Mouse (Mus musculus) brain, embryonic 14.5 days (tissue): ENCODE measurements around the gene Gpr45. TPM values are rescaled to one million over a fixed set of nuclear protein-coding genes. Genes with fewer than 3 reads are reported as not detected.
"Not testable (repeated sequence)": the region's sequence is repeated elsewhere in the genome, so short reads cannot be mapped to it uniquely, and the experiment has no call there.

Experiments
- DNase-seq: peaks from one replicate; pipeline ENCODE4 v3.0.0-alpha.2; 2011; ENCODE audit warnings: low read depth
- CTCF ChIP-seq: fragments of 200-500 bp; IDR thresholded peaks from 2 replicates; pipeline ENCODE4 v1.5.1; 2012; ENCODE audit warnings: inconsistent platforms, mild to moderate bottlenecking, moderate library complexity, borderline replicate concordance; ENCODE audit not compliant: insufficient read depth, insufficient read length; ENCODE audit errors: extremely low read depth
- POLR2A ChIP-seq: fragments of 200-500 bp; IDR thresholded peaks from 2 replicates; pipeline ENCODE4 v1.6.1; 2012; ENCODE audit warnings: mild to moderate bottlenecking, inconsistent platforms, borderline replicate concordance; ENCODE audit not compliant: poor library complexity, insufficient read depth, insufficient read length, severe bottlenecking; ENCODE audit errors: extremely low read depth
- polyA plus RNA-seq: library from polyadenylated mRNA; depleted of rRNA; stranded (reverse); fragments of >200 nt; gene quantifications from 2 replicates; pipeline ENCODE4 v1.2.3, GENCODE M21; 2012

The Gpr45 gene
- polyA plus RNA-seq, 1 experiment = 18.5 TPM

DNA sequence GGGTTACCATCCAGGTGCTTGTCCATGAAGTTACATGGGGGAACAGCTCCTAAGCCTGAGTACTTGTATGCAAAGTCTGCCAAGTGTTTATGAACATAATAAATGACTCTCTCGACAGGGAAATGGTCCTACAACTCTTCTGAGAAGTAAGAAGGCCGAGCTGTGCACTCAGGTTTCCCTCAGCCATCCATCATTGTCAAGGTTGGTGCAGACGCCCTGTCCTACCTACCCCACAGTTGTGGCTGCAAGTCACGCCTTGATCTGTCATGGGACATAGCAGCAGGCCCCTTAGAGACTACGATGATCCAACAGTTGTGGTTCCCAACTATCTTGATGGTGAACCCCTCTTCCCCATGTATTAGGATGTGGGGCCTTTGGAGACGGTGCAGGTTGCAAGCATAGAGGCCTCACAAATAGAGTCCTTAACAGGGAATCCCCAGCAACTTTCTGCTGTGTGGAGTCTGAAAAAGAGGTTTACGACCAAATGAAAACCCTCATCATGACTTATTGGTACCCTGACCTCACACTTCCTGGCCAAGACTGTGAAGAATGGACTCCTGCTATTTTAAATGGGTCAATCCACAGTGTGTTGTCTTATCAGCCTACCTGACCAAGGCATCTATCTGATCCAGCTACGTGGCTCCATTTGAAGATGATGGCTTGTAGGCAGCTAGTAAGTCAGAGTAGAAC is 30.6 kb downstream of the Gpr45 start:
- DNase-seq = no peak
- TF ChIP-seq POLR2A = no peak
- no peak for TF ChIP-seq CTCF

DNA sequence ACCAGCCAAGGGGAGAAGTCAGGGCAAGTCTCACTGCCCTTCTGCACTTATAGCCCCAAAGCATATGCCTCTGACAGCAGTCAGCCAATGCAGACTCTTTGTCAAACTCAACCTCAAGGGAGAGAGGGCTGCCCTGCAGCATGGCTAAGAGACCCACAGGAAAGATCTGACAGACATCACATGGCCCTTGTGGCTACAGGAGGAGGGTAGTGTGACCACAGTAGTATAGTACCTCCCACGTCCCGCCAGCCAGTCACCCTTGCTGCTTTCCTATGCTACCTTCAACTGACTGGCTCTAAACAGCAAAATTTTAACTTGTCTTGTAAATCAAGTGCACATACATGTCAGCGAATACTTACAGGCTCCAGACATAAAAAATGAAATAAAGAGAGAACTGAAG is 31.4 kb downstream of the Gpr45 start:
- no peak for DNase-seq
- TF ChIP-seq CTCF = no peak
- TF ChIP-seq POLR2A = no peak

DNA sequence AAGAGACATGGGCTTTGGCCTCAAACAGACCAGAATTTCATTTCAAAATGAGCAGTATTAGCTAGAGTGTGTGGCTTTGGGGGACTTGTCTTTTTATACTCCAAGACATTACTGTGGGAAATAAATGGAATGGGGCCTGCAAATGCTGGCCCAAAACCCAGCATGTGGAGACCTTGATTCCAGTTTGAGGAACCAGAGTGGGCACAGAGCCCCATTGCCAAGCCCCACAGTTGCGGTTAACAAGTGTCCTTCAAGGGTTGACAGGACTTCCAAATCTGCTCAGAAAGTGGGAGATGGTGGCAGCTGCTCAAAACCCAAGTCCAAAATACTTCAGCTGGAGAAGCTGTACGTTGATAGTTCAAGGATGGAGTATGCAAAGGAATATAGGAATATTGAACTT is 36.3 kb downstream of the Gpr45 start:
- DNase-seq = no peak
- TF ChIP-seq POLR2A = no peak
- TF ChIP-seq CTCF = no peak

DNA sequence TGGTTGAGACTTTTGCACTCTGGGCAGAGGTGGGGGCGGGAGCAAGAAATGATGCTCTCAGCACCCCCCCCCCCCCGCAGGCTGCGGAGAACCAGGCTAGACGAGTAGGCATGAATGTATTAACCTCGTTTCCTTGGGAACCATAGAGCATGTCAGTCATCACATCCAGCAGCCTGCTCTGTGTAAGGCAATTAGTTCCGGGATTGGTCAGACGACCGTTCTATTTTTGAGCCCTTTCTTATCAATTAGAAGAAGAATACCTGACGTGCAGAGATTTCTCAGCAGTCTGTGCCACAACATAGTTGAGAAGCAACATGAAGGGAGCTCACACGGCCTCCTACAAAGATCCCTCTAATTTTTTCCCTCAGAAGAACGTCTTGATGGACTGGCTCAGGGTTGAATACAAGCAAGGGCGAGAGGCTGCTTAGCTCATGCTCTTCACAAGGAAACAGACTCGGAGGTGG is 53.4 kb downstream of the Gpr45 start:
- peak; percentile 90 for DNase-seq

DNA sequence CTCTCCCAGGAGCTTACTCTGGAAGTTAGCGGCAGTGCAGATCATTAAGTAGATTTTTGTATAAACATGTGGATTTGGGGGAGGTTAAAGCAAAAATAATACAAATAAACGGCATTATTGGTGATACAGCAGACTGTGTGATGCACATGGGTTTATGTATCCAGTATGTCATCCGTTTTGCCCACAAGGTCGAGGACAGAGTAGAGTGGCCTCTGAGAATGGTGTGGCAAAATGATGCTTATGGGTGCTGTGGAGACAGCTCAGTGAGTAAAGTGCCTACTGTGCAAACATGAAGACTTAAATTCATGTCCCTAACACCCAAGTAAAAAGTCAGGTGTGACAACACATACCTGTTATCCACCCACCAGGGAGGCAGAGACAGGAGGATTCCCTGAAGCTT is 53.9 kb downstream of the Gpr45 start:
- TF ChIP-seq POLR2A (no peak), CTCF (no peak)

More for the DNA sequence above, 53.4 kb downstream of the Gpr45 start:
- TF ChIP-seq POLR2A = no peak
- TF ChIP-seq CTCF = no peak

DNA sequence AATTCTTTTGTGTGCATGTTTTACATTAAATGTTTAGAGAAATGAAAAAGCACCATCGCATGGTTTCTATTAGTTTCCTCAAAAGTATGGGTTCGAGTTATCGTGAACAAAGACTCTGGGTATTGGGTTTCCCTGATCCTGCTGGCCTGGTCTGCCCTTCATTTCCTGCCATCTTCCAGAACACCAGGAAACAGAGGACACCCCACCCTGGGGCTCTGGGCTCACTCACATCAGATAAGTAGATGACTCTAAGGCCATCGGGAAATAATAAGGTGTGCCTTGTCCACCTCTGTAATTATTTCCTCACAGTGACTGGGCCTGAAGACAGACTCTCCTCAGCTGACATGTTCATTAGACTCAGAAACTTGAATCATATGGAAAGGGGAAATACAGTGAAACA is 57.8 kb downstream of the Gpr45 start:
- DNase-seq = no peak
- TF ChIP-seq CTCF = no peak
- no peak for TF ChIP-seq POLR2A

More for the DNA sequence above, 53.9 kb downstream of the Gpr45 start:
- DNase-seq = no peak

DNA sequence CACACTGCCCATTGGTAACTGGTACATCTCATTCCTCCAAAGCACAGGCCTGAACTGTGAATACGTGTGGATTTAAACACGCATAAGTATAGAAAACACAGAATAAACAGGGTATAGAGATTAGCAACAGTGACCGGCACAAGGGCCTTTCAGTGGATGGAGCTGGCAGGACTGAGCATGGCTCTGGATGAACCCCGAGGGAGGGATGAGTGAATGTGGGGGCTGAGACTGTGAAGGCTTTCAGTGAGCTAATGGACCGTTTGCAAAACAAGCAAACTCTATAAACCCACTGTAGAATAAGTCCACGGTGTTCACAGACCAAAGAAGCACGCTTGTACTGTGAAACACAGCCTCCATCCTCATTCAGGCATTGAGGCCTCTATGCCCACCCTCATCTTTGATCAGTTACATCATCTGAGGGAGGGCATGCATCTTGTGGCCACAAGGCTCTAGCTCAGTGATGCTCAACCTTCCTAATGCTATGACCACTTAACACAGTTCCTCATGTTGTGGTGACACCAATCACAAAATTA is 62.5 kb downstream of the Gpr45 start:
- DNase-seq = not testable (repeated sequence)

DNA sequence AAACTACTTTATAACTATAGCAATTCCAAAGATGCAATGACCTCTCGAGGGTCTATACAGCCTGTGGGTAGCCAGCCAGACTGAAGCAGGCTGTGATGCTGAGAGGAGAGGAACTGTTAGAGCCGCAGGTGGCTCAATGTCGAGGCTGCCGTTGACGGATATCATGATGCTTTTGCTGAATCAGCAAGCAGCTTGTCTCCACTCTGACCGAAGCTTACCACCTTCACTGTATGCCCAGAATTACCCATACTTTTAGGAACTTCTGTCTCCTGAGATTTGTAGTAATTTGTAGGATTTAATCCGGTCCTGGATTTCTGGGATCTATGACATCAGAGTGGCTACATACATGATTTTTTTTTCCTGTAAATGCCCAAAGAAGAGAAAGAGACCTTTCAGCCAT is 83.3 kb downstream of the Gpr45 start:
- no peak for TF ChIP-seq CTCF
- no peak for TF ChIP-seq POLR2A
- DNase-seq = no peak

DNA sequence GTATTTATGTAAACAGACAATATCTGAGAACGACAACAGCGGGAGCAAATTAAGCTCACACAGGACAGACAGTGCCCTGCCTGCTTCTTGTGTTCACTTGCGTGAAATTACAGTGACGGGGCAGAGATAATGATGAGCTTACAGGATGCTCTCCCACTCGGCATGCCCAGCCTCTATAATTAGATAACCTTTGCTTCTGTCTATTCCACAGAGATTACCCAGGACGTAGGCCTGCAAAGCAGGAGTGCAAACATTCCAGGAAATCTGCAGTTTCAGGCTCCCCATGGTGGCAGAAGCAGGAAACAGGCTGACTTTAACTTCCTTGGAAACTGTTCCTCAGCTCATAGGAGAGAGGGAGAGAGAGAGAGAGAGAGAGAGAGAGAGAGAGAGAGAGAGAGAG is 89.6 kb downstream of the Gpr45 start:
- TF ChIP-seq POLR2A (no peak), CTCF (no peak; the same call in 1 of the 2 replicates)
- peak; percentile 60 for DNase-seq

DNA sequence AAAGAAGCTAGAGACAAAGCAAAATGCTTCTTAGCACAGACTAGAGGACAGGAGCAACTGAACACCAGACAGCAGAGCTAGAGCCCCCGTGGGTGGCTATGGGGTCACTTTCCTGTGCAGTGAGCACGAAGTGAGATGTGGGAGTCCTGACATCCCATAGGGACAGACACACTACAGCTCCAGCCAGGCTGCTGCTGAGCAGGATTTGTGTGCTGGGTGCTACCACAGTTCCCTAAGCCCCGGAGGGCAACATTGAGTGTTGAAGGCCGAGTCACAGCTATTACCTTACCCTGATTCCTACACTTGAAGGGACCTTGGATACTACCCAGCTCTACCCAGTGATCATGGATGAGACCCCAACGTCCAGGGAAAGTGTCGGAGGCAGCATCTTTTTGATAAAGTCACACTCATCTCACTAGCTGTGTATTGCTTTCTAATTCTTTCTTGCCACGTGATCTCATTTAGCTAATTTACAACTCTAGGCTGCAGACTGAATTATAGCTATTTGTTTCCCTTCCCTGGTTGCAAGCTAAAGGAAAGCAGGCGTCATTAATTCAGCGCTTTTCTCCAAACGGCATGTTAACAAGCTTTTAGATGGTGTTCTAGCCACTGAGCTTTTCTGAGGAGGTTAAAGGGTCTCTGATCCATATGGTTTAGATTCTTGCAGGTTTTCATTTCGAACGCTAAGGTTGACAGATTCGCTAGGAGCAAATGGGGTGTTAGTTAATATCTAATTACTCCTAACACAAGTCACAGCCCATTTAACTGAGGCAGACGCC is 92.7 kb downstream of the Gpr45 start:
- TF ChIP-seq CTCF (no peak), POLR2A (no peak)
- DNase-seq = peak; percentile 79

DNA sequence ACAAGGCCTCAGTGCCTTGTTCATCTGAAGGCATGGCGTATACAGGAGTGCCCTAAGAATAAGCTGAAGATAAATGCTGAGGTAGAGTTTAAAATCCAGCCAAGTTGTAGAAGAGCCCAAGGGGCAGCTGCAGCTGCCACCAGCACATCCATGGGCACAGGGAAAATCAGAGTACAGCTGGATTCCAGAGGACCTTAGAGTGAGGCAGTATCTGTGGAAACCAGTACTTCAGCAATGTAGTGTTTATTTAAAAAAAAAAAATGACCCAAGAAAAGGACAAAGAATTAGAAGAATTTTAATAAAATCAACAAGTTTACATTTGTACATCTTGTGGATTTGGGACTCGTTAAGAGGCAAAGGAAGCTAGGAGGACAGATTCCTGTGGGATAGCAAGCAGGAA is 94.3 kb downstream of the Gpr45 start:
- TF ChIP-seq POLR2A = no peak
- DNase-seq = no peak

DNA sequence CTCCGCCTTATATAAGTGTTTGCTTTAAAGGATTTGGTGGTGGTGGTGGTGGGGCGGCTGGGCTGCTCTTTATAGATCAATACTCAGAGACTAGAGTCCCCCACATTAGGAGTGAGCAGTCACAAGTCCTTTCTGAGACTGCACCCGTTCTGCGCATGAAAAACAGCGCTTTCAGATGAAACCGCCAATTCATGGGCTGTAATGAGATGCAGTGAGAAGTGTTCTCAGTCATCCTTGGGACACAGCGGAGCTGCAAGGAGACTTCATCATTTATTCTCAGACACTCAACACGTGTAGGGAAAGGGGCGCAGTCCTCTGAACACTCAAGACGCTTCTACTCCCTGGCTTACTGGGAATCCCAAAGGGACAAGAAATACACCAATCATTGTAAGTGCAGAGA is 95.1 kb downstream of the Gpr45 start:
- peak; percentile 67 for DNase-seq
- TF ChIP-seq CTCF = no peak

DNA sequence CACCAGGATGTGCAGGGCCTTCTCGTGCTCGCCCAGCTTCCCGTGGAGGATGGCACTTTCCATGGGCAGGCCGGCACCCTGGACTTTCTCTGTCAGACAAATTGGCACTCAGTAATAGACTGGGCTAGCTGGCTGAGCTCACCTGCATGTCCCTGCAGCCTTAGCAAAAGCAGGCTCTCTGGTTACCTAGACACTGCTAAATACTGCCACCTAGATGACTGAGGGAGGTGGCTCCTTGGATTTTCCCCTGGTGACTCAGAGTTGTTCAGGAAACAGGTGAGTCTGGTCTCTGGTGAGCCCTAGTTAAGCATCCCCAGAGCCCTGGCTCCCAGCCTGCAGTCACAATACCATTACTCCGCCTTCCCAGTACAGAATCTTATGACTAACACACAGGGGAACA is 99.2 kb downstream of the Gpr45 start:
- DNase-seq = peak; percentile 27
- TF ChIP-seq CTCF = peak; percentile 30; the same call in 1 of the 2 replicates
- TF ChIP-seq POLR2A = no peak

DNA sequence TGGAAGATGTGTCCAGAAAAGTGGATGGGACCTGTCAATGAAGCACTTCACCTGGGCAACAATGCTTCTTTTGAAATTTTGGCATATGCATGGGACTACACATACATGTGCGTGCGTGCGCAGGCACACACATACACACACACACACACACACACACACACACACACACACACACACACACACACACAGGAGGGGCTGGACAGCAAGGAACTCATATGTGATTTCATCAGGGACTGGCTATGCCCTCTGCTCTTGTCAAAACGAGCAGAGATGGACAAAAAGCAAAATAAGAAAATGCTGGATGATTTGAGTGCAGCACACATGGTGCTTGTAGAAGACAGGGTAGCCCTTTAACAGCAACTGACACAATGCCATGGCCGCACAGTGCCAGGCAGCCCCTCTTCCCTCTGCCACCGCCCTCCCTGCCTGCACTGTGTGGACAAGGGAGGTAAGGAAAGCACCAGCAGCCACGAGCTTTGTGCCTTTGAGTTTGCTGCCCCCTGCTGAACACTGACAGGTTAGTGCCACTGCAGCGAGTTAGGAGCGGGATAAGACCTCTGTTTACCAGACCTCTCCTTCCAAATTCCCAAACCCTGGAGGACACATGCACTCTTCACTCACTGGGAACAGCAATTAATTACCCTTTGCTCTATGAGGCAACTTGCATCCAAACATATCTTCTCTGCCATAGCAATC is 113.1 kb downstream of the Gpr45 start:
- peak; percentile 92 for DNase-seq
- no peak for TF ChIP-seq POLR2A
- TF ChIP-seq CTCF = peak; percentile 94

DNA sequence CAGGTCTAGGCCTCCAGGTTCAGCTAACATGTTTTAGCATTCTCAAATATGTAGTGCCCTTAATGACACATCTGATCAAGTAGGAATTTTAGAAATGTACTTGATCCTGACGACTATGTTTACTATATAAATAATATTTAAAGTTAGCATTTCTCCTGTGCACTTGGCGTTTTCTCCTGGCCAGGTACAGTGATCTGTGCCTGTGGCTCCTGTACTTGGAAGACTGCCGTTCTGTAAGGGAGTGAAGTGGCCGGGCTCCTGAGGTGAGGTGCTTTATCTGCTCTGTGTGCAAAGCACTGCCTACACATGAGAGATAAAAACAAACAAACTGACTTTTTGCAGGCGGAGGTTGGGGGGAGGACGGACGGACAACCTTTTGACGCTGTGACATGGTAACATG is 113.9 kb downstream of the Gpr45 start:
- TF ChIP-seq CTCF (no peak), POLR2A (no peak)
- DNase-seq = no peak
